Mouse (Mus musculus) bone marrow, adult 2 months (tissue): Measurements from ENCODE around the gene Ptpa. TPM values are rescaled to one million over a fixed set of nuclear protein-coding genes. Genes with fewer than 3 reads are reported as not detected.

Experiments used
- H3K27ac ChIP-seq: fragments of 200-500 bp; 2 replicates; pipeline ENCODE4 v1.5.1; 2012; ENCODE audit warnings: low read depth, mild to moderate bottlenecking, control low read depth, inconsistent platforms, low read length; ENCODE audit not compliant: control insufficient read depth, poor library complexity, insufficient read depth
- H3K4me1 ChIP-seq: fragments of 200-500 bp; 2 replicates; pipeline ENCODE4 v1.6.1; 2011; ENCODE audit warnings: low read length; ENCODE audit not compliant: control insufficient read depth, insufficient read depth
- H3K4me3 ChIP-seq: fragments of 200-500 bp; replicated peaks from 2 replicates; pipeline ENCODE3; 2011; ENCODE audit warnings: mild to moderate bottlenecking, low read depth, low read length, control low read depth; ENCODE audit not compliant: control insufficient read depth
- CTCF ChIP-seq: fragments of 200-500 bp; IDR thresholded peaks from 2 replicates; pipeline ENCODE4 v1.5.1; 2011; ENCODE audit warnings: low read length, control low read depth; ENCODE audit not compliant: control insufficient read depth, insufficient read depth
- POLR2A ChIP-seq: fragments of 200-500 bp; IDR thresholded peaks from 2 replicates; pipeline ENCODE4 v1.6.1; 2011; ENCODE audit warnings: low read depth, mild to moderate bottlenecking, control low read depth, low read length, borderline replicate concordance; ENCODE audit not compliant: control insufficient read depth
- WGBS: fragments of 180-500 bp; shearing (Covaris S2); methylation state at CpG from one replicate; pipeline ENCODE4 v1.1.7; 2018; 5-methylcytosine and 5-hydroxymethylcytosine counted together
- polyA plus RNA-seq: library from polyadenylated mRNA; stranded (reverse); fragments of >200 nt; gene quantifications from 2 replicates; pipeline ENCODE4 v1.2.4, GENCODE M21; 2011; ENCODE audit warnings: low replicate concordance; ENCODE audit not compliant: missing spikeins, insufficient read depth, insufficient read length

The Ptpa gene
- polyA plus RNA-seq, 1 experiment: 273 TPM

DNA sequence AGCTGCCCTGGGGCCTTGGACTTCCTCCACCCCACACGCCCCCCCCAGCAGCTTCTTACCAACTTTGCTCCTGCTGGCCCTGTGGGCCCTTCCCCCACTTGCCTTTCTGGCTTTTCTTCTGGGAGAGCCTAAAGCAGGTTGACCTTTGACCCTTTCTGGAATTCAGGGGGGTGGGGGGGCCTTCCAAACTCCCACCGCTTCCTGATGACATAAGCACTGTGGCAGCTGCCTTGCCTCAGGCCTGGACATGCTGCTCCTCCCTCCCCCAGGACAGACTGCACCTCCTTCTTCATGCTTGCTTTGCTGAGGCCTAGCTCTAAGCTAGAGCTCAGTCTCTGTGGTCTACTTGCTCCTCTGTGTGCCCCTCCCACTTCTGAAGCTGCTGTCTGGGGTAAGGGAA is 29.5 kb downstream of the Ptpa start:
- Histone ChIP-seq H3K27ac (no peak overlapping the region), H3K4me1 (peaks cover 6% of the 10 kb centered on the region), H3K4me3 (no peak overlapping the region)
- 95% methylated on average over 2 of the region's 2 CpGs for WGBS
- TF ChIP-seq CTCF: no peak; the same call in 1 of the 2 replicates
- TF ChIP-seq POLR2A: no peak

DNA sequence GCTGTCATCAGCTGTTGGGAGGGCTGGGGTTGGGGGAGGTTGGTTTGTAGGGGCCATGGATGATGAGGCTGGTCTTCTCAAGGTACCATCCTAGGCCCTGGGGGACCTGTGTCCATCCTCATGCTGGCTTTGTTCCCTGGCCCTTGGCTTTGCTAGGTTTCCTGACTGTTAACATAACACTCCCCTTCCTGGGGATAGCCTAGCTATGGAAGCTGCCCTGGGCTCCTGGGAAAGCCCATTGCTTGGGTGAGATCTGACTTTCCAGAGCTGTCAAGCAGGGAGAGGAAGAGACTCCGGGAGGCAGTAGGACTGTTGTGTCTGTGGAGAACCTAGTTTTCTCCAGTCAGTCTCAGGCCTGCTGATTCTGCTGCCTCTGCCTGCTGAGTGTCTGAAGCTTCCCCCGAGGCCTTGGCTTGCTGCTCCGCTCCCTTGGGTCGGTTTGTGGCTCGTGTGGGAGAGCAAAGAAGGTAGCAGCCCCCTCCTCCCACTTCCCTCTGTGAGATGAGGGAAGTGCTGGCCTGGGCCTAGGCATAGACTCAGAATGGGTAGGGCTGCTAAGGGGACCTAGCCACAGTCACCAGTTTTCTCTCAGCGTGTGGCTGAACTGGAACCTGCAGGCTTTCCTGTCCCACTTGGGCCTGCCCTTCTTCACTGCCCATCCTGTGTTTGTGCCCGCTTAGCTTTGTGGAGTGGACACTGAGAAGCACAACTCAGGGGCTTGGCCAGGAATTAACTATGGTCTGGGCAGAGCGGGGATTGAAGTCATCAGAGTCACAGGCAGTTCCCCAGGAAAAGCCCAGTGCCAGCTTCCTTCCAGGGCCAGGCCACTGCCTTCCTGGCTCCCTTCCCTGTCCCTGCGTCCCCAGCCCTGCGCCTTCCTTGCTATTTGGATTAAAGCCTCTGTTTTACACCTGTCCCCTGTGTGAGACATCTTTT is 31.3 kb downstream of the Ptpa start:
- no peak for TF ChIP-seq POLR2A
- TF ChIP-seq CTCF: no peak
- 52% methylated on average over 10 of the region's 10 CpGs for WGBS
- Histone ChIP-seq H3K27ac (no peak overlapping the region), H3K4me3 (no peak overlapping the region), H3K4me1 (peaks cover 4% of the 10 kb centered on the region; the same call in 1 of the 2 replicates)

GRCm38 (mm10) chr2:30448371-30448770 is 32.5 kb downstream of the Ptpa start:
- Histone ChIP-seq H3K4me1 (no peaks in the 10 kb centered on the region), H3K4me3 (no peak overlapping the region), H3K27ac (no peak overlapping the region)
- 92% methylated on average over 7 of the region's 7 CpGs for WGBS
- TF ChIP-seq CTCF: no peak
- no peak for TF ChIP-seq POLR2A

GRCm38 (mm10) chr2:30450530-30450929 is 34.7 kb downstream of the Ptpa start:
- WGBS: 79% methylated on average over 1 of the region's 1 CpGs
- TF ChIP-seq CTCF (peak; percentile 21; the same call in 1 of the 2 replicates), POLR2A (no peak)
- Histone ChIP-seq H3K27ac (no peak overlapping the region), H3K4me1 (no peaks in the 10 kb centered on the region), H3K4me3 (no peak overlapping the region)

DNA sequence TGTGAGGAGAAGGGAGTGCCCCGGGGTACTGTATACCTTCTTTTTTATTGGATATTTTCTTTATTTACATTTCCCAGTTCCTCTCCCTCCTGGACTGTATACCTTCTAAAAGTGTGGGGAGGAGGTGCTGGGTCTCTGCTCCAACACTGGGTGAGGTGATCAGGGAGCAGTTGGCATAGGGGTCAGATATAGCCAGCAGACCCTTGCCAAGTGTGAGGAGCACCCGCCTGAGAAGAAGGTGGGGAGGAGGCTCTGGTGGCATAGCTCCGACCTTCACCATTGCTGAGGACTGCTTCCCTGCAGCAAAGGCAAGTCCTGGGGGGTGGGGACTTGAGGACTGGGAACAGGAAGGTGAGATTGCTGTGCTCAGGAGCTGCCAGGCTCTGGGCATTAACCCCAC is 35.7 kb downstream of the Ptpa start:
- no peak overlapping the region for H3K4me3 ChIP-seq
- no peak for TF ChIP-seq CTCF
- no peak for TF ChIP-seq POLR2A
- 90% methylated on average over 3 of the region's 3 CpGs for WGBS
- H3K4me1 ChIP-seq: no peaks in the 10 kb centered on the region
- no peak overlapping the region for H3K27ac ChIP-seq

DNA sequence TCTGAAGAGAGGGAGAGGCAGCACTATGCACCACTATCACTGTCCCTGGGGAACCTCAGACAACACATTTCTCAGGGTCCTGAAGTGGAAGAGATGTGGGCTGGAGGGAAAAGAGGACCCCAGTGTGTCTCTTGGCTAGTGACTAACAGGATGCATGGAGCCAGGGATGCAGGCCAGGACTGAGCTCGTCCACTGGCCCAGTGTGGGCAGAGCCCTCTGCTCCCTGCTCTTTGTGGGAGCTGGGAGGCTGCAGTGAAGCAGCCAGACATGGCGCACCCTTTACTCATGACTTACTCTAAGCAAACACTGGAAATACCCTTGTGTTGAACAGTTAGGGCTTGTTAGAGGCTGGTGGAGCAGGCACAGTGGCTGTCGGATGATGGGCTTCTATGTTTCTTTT is 37.7 kb downstream of the Ptpa start:
- no peak overlapping the region for H3K27ac ChIP-seq
- no peaks in the 10 kb centered on the region; the same call in 1 of the 2 replicates for H3K4me1 ChIP-seq
- 90% methylated on average over 3 of the region's 3 CpGs for WGBS
- TF ChIP-seq CTCF (no peak), POLR2A (no peak)
- no peak overlapping the region for H3K4me3 ChIP-seq

DNA sequence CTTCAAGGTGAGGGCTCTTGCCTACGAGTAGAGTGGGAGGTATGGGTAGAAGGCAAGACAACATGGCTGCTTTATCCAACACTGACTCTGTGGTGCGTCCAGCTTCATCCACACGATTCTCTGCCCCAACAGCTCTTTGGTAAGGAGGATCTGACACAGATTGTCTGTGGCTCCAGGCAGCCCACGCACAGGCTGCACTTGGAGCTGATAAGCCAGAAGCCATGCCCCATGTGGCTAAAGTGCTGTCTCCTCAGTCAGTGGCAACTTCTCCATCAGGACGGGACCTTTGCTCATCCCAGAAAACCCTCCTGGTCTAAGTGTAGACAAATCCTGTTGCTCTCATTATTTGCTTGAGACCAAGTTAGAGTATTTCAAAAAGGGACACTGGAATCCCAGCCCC is 38.7 kb downstream of the Ptpa start:
- Histone ChIP-seq H3K4me3 (no peak overlapping the region), H3K4me1 (no peaks in the 10 kb centered on the region; the same call in 1 of the 2 replicates), H3K27ac (no peak overlapping the region)
- 75% methylated on average over 5 of the region's 5 CpGs for WGBS
- TF ChIP-seq POLR2A (no peak), CTCF (no peak)

- 0 out of 2 replicates have a peak overlapping the region, but pooled peaks have one; percentile 24 for H3K27ac ChIP-seq
- no peaks in the 10 kb centered on the region; the same call in 1 of the 2 replicates for H3K4me1 ChIP-seq
- WGBS: 88% methylated on average over 13 of the region's 13 CpGs
- H3K4me3 ChIP-seq: no peak overlapping the region
- TF ChIP-seq POLR2A (no peak), CTCF (no peak)
These were observed 40.5 kb downstream of the Ptpa start for GRCm38 (mm10) chr2:30456104-30456980.
